Mouse (Mus musculus): Measurements from ENCODE around the gene Hoxd13. TPM values are rescaled to one million over a fixed set of nuclear protein-coding genes. Genes with fewer than 3 reads are reported as not detected.

Gene Hoxd13
- polyA plus RNA-seq, 1 experiment from 2014 or later, result 0.45 TPM

GRCm38 (mm10) chr2:74704393-74704998, 36.4 kb downstream of the Hoxd13 start, which contains the start of gene Hoxd8:
TSS of gene Hoxd8 (plus strand) at chr2:74704615.
- H3K4me1 ChIP-seq (replicated peaks; ENCODE audit: control insufficient read depth, insufficient read depth, low read length), result peaks cover 10% of the 10 kb centered on the region; the same call in 1 of the 2 replicates
- DNase-seq (ENCODE audit: low spot score) (peak; percentile 48), ATAC-seq (replicated peaks; ENCODE audit: low FRiP score) (no peak)
- peak within 1 kb of the TSS; percentile 34; the same call in 1 of the 2 replicates for H3K9ac ChIP-seq (ENCODE audit: low read depth, low read length)
- H3K4me3 ChIP-seq (ENCODE audit: low read depth, low read length), result peak within 1 kb of the TSS; percentile 51
- no peak within 1 kb of the TSS for H3K27ac ChIP-seq (ENCODE audit: low read depth, low read length)
- WGBS, result 3% methylated on average over 31 of the region's 52 CpGs
- no peaks in the 10 kb centered on the region for H3K36me3 ChIP-seq (ENCODE audit: control insufficient read depth, insufficient read depth, low read length)
- H3K27me3 ChIP-seq (replicated peaks; ENCODE audit: control insufficient read depth, insufficient read depth, low read length), result peaks cover 98% of the 10 kb centered on the region
- peak within 1 kb of the TSS; percentile 71 for H3K4me2 ChIP-seq
- no peaks in the 10 kb centered on the region for H3K9me3 ChIP-seq (ENCODE audit: control insufficient read depth, low read length)

DNA sequence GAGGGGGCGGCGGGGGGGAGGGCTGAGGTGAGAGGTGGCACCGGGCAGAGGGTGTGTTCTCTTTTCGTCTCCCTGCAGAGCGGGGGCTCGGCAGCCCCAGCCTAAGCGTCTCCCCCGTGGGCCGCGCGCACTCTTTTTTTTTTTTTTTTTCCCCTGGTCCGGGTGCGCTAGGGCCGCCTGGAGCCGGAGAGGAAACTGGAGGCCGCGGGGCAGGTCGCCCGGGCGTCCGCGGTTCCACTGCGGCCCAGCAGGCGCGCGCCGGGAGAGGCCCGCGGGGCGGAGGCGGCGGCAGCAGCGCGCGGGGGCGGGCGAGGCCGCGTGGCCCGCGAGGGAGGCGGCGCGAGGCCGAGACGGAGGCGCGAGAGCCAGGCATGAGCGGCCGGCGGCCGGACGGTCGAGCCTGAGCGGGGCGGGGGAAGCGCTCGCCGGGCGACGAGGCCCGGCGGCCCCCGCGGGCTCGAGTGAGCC, 36.9 kb downstream of the Hoxd13 start:
- H3K4me3 ChIP-seq (ENCODE audit: low read depth, low read length), result peak overlapping the region; percentile 51
- no peaks in the 10 kb centered on the region for H3K36me3 ChIP-seq (ENCODE audit: control insufficient read depth, insufficient read depth, low read length)
- 0 out of 2 replicates have a peak, but pooled peaks have one; percentile 34 for ATAC-seq (replicated peaks; ENCODE audit: low FRiP score)
- H3K9me3 ChIP-seq (ENCODE audit: control insufficient read depth, low read length), result no peaks in the 10 kb centered on the region
- WGBS, result 1% methylated on average over 38 of the region's 66 CpGs
- DNase-seq (ENCODE audit: low spot score), result peak; percentile 56
- no peak overlapping the region for H3K27ac ChIP-seq (ENCODE audit: low read depth, low read length)
- H3K9ac ChIP-seq (ENCODE audit: low read depth, low read length), result peak overlapping the region; percentile 34; the same call in 1 of the 2 replicates
- peak overlapping the region; percentile 71 for H3K4me2 ChIP-seq
- peaks cover 98% of the 10 kb centered on the region for H3K27me3 ChIP-seq (replicated peaks; ENCODE audit: control insufficient read depth, insufficient read depth, low read length)
- H3K4me1 ChIP-seq (replicated peaks; ENCODE audit: control insufficient read depth, insufficient read depth, low read length), result peaks cover 10% of the 10 kb centered on the region; the same call in 1 of the 2 replicates

- no peak overlapping the region for H3K27ac ChIP-seq (ENCODE audit: low read depth, low read length)
- no peaks in the 10 kb centered on the region for H3K36me3 ChIP-seq (ENCODE audit: control insufficient read depth, insufficient read depth, low read length)
- peak; percentile 59 for DNase-seq (ENCODE audit: low spot score)
- WGBS, result under 1% methylated on average over 77 of the region's 85 CpGs
- H3K9me3 ChIP-seq (ENCODE audit: control insufficient read depth, low read length), result no peaks in the 10 kb centered on the region
- peaks cover 10% of the 10 kb centered on the region; the same call in 1 of the 2 replicates for H3K4me1 ChIP-seq (replicated peaks; ENCODE audit: control insufficient read depth, insufficient read depth, low read length)
- ATAC-seq (replicated peaks; ENCODE audit: low FRiP score), result no peak
- H3K4me2 ChIP-seq, result peak overlapping the region; percentile 71
- H3K27me3 ChIP-seq (replicated peaks; ENCODE audit: control insufficient read depth, insufficient read depth, low read length), result peaks cover 98% of the 10 kb centered on the region
- peak overlapping the region; percentile 34; the same call in 1 of the 2 replicates for H3K9ac ChIP-seq (ENCODE audit: low read depth, low read length)
- H3K4me3 ChIP-seq (ENCODE audit: low read depth, low read length), result peak overlapping the region; percentile 51
Observed at GRCm38 (mm10) chr2:74705467-74706089, 37.5 kb downstream of the Hoxd13 start.

DNA sequence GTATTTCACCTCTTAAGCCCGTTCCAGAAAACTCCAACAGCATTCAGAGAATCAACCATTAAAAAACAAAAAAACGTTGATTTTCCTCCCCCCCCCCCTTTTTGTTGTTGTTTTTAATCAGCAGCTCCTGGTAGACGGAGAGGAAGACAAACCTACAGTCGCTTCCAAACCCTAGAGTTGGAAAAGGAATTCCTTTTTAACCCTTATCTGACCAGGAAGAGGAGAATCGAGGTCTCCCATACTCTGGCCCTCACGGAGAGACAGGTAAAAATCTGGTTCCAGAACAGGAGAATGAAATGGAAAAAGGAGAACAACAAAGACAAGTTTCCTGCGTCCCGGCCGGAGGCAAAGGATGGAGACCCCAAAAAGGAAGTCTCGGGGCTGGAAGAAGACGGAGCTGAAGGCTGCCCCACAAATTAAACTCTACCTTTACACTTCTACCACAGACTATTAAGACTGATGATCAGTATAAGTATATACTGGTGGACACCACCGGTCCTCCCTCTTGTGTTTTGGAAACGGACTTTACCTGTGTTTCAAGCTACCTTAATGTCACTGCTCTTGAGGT, 38.4 kb downstream of the Hoxd13 start:
- H3K4me2 ChIP-seq, result no peak overlapping the region
- peaks cover 10% of the 10 kb centered on the region; the same call in 1 of the 2 replicates for H3K4me1 ChIP-seq (replicated peaks; ENCODE audit: control insufficient read depth, insufficient read depth, low read length)
- H3K4me3 ChIP-seq (ENCODE audit: low read depth, low read length), result no peak overlapping the region
- H3K27ac ChIP-seq (ENCODE audit: low read depth, low read length), result no peak overlapping the region
- no peak for ATAC-seq (replicated peaks; ENCODE audit: low FRiP score)
- peak; percentile 30 for DNase-seq (ENCODE audit: low spot score)
- 4% methylated on average over 13 of the region's 13 CpGs for WGBS
- H3K9me3 ChIP-seq (ENCODE audit: control insufficient read depth, low read length), result no peaks in the 10 kb centered on the region
- no peaks in the 10 kb centered on the region for H3K36me3 ChIP-seq (ENCODE audit: control insufficient read depth, insufficient read depth, low read length)
- no peak overlapping the region for H3K9ac ChIP-seq (ENCODE audit: low read depth, low read length)
- H3K27me3 ChIP-seq (replicated peaks; ENCODE audit: control insufficient read depth, insufficient read depth, low read length), result peaks cover 98% of the 10 kb centered on the region

- 24% methylated on average over 7 of the region's 7 CpGs for WGBS
- DNase-seq (ENCODE audit: low spot score) (no peak), ATAC-seq (replicated peaks; ENCODE audit: low FRiP score) (no peak)
- Histone ChIP-seq H3K4me3 (ENCODE audit: low read depth, low read length) (no peak overlapping the region), H3K4me1 (replicated peaks; ENCODE audit: control insufficient read depth, insufficient read depth, low read length) (peaks cover 10% of the 10 kb centered on the region; the same call in 1 of the 2 replicates), H3K27me3 (replicated peaks; ENCODE audit: control insufficient read depth, insufficient read depth, low read length) (peaks cover 99% of the 10 kb centered on the region), H3K9ac (ENCODE audit: low read depth, low read length) (no peak overlapping the region), H3K4me2 (no peak overlapping the region), H3K9me3 (ENCODE audit: control insufficient read depth, low read length) (no peaks in the 10 kb centered on the region), H3K36me3 (ENCODE audit: control insufficient read depth, insufficient read depth, low read length) (no peaks in the 10 kb centered on the region), H3K27ac (ENCODE audit: low read depth, low read length) (no peak overlapping the region)
Observed at GRCm38 (mm10) chr2:74707599-74707998, 39.5 kb downstream of the Hoxd13 start.

GRCm38 (mm10) chr2:74708676-74709075, 40.6 kb downstream of the Hoxd13 start:
- no peaks in the 10 kb centered on the region for H3K9me3 ChIP-seq (ENCODE audit: control insufficient read depth, low read length)
- peaks cover 99% of the 10 kb centered on the region for H3K27me3 ChIP-seq (replicated peaks; ENCODE audit: control insufficient read depth, insufficient read depth, low read length)
- H3K36me3 ChIP-seq (ENCODE audit: control insufficient read depth, insufficient read depth, low read length), result no peaks in the 10 kb centered on the region
- H3K9ac ChIP-seq (ENCODE audit: low read depth, low read length), result no peak overlapping the region
- ATAC-seq (replicated peaks; ENCODE audit: low FRiP score) (no peak), DNase-seq (ENCODE audit: low spot score) (no peak)
- 30% methylated on average over 4 of the region's 4 CpGs for WGBS
- no peak overlapping the region for H3K27ac ChIP-seq (ENCODE audit: low read depth, low read length)
- no peak overlapping the region for H3K4me3 ChIP-seq (ENCODE audit: low read depth, low read length)
- no peak overlapping the region for H3K4me2 ChIP-seq
- H3K4me1 ChIP-seq (replicated peaks; ENCODE audit: control insufficient read depth, insufficient read depth, low read length), result peaks cover 10% of the 10 kb centered on the region; the same call in 1 of the 2 replicates

DNA sequence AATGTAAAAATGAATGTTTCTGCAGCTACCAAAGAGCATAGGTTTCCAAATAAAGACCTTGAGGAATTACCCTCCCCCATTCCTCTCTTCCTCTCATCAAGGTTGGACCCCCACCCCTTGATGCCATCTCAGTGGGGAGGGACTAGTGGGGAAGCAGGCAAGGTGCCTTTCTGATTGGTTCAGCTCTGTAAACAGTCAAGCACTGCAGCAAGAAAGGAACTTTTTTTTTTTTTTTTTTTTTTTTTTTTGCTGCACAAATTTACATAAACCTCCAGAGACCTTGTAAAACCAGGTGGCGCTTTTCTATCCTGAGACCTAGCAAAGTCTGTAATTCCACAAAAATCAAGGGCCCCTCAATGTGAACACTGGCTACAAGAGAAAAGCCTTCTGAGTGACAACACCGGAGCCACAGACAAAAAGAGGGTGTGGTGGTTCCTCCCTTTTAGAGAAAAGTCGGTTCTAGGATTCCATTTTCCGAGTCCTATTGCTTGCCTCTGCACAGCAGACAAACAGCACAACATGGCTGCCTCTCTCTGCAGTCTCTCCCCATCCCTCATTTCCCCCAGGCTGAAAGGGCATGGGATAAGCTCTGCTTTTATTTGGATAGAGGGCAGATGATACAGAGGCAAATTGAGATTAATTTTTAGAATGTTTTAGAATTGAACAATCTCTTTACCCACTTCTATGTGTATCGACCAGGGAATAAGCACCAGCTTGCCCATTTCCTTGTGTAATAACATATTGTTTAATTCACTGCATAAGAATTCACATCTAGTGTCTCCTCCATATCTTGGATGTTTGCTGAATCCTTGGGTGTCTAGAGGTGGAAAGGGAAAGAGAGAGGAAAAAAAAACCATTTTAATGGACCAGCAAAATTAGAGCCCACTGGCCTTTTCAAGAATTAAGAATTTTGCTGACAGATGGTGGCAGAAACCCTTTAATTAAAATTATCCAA, 41.6 kb downstream of the Hoxd13 start:
- 17% methylated on average over 5 of the region's 5 CpGs for WGBS
- no peak for ATAC-seq (replicated peaks; ENCODE audit: low FRiP score)
- H3K27ac ChIP-seq (ENCODE audit: low read depth, low read length), result no peak overlapping the region
- no peak overlapping the region for H3K4me3 ChIP-seq (ENCODE audit: low read depth, low read length)
- H3K36me3 ChIP-seq (ENCODE audit: control insufficient read depth, insufficient read depth, low read length), result no peaks in the 10 kb centered on the region
- DNase-seq (ENCODE audit: low spot score), result no peak
- no peak overlapping the region for H3K4me2 ChIP-seq
- peaks cover 99% of the 10 kb centered on the region for H3K27me3 ChIP-seq (replicated peaks; ENCODE audit: control insufficient read depth, insufficient read depth, low read length)
- H3K9me3 ChIP-seq (ENCODE audit: control insufficient read depth, low read length), result no peaks in the 10 kb centered on the region
- H3K4me1 ChIP-seq (replicated peaks; ENCODE audit: control insufficient read depth, insufficient read depth, low read length), result peaks cover 10% of the 10 kb centered on the region; the same call in 1 of the 2 replicates
- no peak overlapping the region for H3K9ac ChIP-seq (ENCODE audit: low read depth, low read length)
